Mouse (Mus musculus) midbrain, postnatal 0 days (tissue): Measurements from ENCODE around the gene Pde6c. TPM values are rescaled to one million over a fixed set of nuclear protein-coding genes. Genes with fewer than 3 reads are reported as not detected.

Experiments
- ATAC-seq: fragments of 200-750 bp; cut with Nextera tagmentation; 2 replicates; pipeline ENCODE4 v1.8.0; 2017; ENCODE audit warnings: moderate number of reproducible peaks, mild to moderate bottlenecking, moderate TSS enrichment, moderate library complexity; ENCODE audit not compliant: low FRiP score
- DNase-seq: peaks from one replicate; pipeline ENCODE4 v3.0.0-alpha.2; 2015; ENCODE audit warnings: low spot score
- H3K27ac ChIP-seq: fragments of 300-500 bp; sonication (generic); 2 replicates; pipeline ENCODE4 v1.5.1; 2014; ENCODE audit warnings: low read depth, mild to moderate bottlenecking, low read length, mixed read lengths
- H3K27me3 ChIP-seq: fragments of 300-500 bp; sonication (generic); 2 replicates; pipeline ENCODE4 v1.6.1; 2014; ENCODE audit warnings: low read length, control low read depth, mixed read lengths; ENCODE audit not compliant: insufficient read depth
- H3K36me3 ChIP-seq: fragments of 300-500 bp; sonication (generic); 2 replicates; pipeline ENCODE4 v1.6.1; 2014; ENCODE audit warnings: low read length, control low read depth, mixed read lengths; ENCODE audit not compliant: insufficient read depth
- H3K4me1 ChIP-seq: fragments of 300-500 bp; sonication (generic); 2 replicates; pipeline ENCODE4 v1.6.1; 2014; ENCODE audit warnings: mild to moderate bottlenecking, control low read depth, antibody characterized with exemption, low read length, mixed read lengths; ENCODE audit not compliant: insufficient read depth
- H3K4me2 ChIP-seq: fragments of 300-500 bp; sonication (generic); 2 replicates; pipeline ENCODE4 v1.6.1; 2014; ENCODE audit warnings: low read depth, mild to moderate bottlenecking, low read length, mixed read lengths; ENCODE audit not compliant: poor library complexity, severe bottlenecking
- H3K4me3 ChIP-seq: fragments of 300-500 bp; sonication (generic); 2 replicates; pipeline ENCODE4 v1.5.1; 2014; ENCODE audit warnings: low read depth, mild to moderate bottlenecking, low read length, moderate library complexity
- H3K9ac ChIP-seq: fragments of 300-500 bp; sonication (generic); replicated peaks from 2 replicates; pipeline ENCODE4 v1.6.1; 2014; ENCODE audit warnings: mild to moderate bottlenecking, low read length, moderate library complexity, mixed read lengths; ENCODE audit not compliant: poor library complexity, severe bottlenecking
- H3K9me3 ChIP-seq: fragments of 300-500 bp; sonication (generic); 2 replicates; pipeline ENCODE4 v1.6.1; 2016; ENCODE audit warnings: low read length, control low read depth
- CTCF ChIP-seq: IDR thresholded peaks from 2 replicates; pipeline ENCODE4 v1.5.1; 2016; ENCODE audit warnings: antibody characterized with exemption, mild to moderate bottlenecking
- WGBS: fragments of 180-500 bp; shearing (Covaris S2); extraction: QIAGEN DNeasy Blood & Tissue Kit; methylation state at CpG from one replicate; pipeline ENCODE4 v1.1.7; 2014; 5-methylcytosine and 5-hydroxymethylcytosine counted together
- polyA plus RNA-seq: library from polyadenylated mRNA; unstranded; fragments of >200 nt; fragmentation: Nextera tagmentation; extraction: Ambion mirVana; gene quantifications from 2 replicates; pipeline ENCODE4 v1.2.1, GENCODE M21; 2015
- total RNA-seq: library from RNA; depleted of rRNA; stranded (reverse); fragments of >200 nt; gene quantifications from 2 replicates; pipeline ENCODE4 v1.2.3, GENCODE M21; 2014; rRNA removed

Pde6c gene
- total RNA-seq, result 0.09 TPM in 1 of 2 replicates, not detected in the other
- 0.19 TPM in 1 of 2 replicates, not detected in the other for polyA plus RNA-seq

DNA sequence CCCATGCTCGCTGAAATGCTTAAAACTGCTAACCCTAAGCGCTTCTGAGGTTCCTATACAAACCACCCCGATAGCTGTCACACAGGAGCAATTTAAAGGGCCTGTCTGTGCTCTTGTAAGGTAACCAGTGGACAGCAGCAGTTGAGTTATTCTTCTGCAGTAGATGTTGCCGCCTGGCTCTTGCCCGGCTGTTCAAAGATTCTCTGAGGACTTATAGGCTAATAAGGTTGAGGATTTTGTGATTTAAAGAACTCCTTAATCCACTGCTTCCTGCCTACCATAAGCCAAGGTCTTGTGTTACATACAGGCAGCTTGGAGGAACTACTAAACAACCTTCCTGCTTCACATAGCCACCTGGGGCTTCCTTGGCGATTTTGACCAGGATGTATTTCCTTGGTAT, at the start of gene Pde6c:
Gene Pde6c (plus strand): TSS at position 301 of the 400 bp plus-strand sequence.
- no peak for TF ChIP-seq CTCF
- Histone ChIP-seq H3K36me3 (no peaks in the 10 kb centered on the region), H3K9ac (no peak within 1 kb of the TSS), H3K4me2 (no peak within 1 kb of the TSS), H3K4me3 (no peak within 1 kb of the TSS), H3K27ac (no peak within 1 kb of the TSS), H3K27me3 (no peaks in the 10 kb centered on the region), H3K4me1 (no peaks in the 10 kb centered on the region), H3K9me3 (no peaks in the 10 kb centered on the region)
- DNase-seq (no peak), ATAC-seq (no peak)
- 72% methylated on average over 6 of the region's 6 CpGs for WGBS

GRCm38 (mm10) chr19:38082931-38083525, 49.6 kb upstream of the Pde6c start:
- H3K4me1 ChIP-seq, result no peaks in the 10 kb centered on the region
- H3K27ac ChIP-seq, result no peak overlapping the region
- DNase-seq (no peak), ATAC-seq (no peak)
- H3K4me2 ChIP-seq, result no peak overlapping the region
- H3K9ac ChIP-seq, result no peak overlapping the region
- no peaks in the 10 kb centered on the region for H3K36me3 ChIP-seq
- TF ChIP-seq CTCF, result no peak
- no peaks in the 10 kb centered on the region for H3K9me3 ChIP-seq
- no peaks in the 10 kb centered on the region for H3K27me3 ChIP-seq
- no peak overlapping the region for H3K4me3 ChIP-seq
- 85% methylated on average over 5 of the region's 5 CpGs for WGBS

GRCm38 (mm10) chr19:38085841-38086240, 46.7 kb upstream of the Pde6c start:
- Histone ChIP-seq H3K27me3 (no peaks in the 10 kb centered on the region), H3K9ac (no peak overlapping the region), H3K9me3 (no peaks in the 10 kb centered on the region), H3K4me1 (no peaks in the 10 kb centered on the region), H3K4me3 (no peak overlapping the region), H3K36me3 (no peaks in the 10 kb centered on the region), H3K4me2 (no peak overlapping the region), H3K27ac (no peak overlapping the region)
- ATAC-seq (no peak), DNase-seq (no peak)
- WGBS, result 81% methylated on average over 4 of the region's 4 CpGs
- TF ChIP-seq CTCF, result no peak

DNA sequence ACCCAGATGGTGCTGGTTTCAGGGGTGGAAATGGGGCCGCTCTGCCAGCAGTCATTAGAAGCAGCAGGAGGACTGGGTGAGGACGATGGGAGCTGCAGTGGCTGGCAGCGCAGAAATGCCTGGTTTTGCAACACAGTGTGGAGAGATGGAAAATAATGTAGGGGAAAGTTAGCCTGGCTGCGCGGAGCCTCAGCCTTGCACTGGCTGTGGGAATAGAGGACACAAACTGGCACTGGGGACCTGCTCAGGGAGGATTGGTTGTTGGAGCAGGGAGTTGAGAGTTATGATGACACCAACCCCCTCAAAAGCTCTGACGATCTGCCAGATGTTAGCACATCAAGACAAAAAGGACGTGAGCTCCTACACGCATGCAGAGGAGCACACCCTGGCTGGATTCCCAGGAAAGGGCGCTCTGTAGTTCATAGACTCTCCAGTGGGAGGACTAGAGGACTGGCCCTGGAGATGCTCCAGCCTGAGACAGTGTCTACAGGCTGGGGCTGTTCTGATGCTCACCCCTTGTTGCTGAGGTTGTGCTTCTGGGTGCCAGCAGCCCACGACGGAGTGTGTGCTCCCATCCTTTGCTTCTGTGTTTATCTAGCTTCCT, 45.5 kb upstream of the Pde6c start:
- no peaks in the 10 kb centered on the region for H3K36me3 ChIP-seq
- H3K27ac ChIP-seq, result no peak overlapping the region
- no peaks in the 10 kb centered on the region for H3K4me1 ChIP-seq
- no peak overlapping the region for H3K4me3 ChIP-seq
- no peak overlapping the region for H3K9ac ChIP-seq
- peak; percentile 69 for TF ChIP-seq CTCF
- 64% methylated on average over 11 of the region's 11 CpGs for WGBS
- H3K4me2 ChIP-seq, result no peak overlapping the region
- peak; percentile 77; the same call in 1 of the 2 replicates for ATAC-seq
- no peaks in the 10 kb centered on the region for H3K9me3 ChIP-seq
- DNase-seq, result peak; percentile 76
- no peaks in the 10 kb centered on the region for H3K27me3 ChIP-seq

- no peaks in the 10 kb centered on the region for H3K27me3 ChIP-seq
- no peak overlapping the region for H3K4me2 ChIP-seq
- DNase-seq, result no peak
- WGBS, result 79% methylated on average over 8 of the region's 8 CpGs
- no peaks in the 10 kb centered on the region for H3K4me1 ChIP-seq
- H3K27ac ChIP-seq, result no peak overlapping the region
- H3K4me3 ChIP-seq, result no peak overlapping the region
- no peak for TF ChIP-seq CTCF
- no peak for ATAC-seq
- no peaks in the 10 kb centered on the region for H3K36me3 ChIP-seq
- no peak overlapping the region for H3K9ac ChIP-seq
- H3K9me3 ChIP-seq, result no peaks in the 10 kb centered on the region
Observed at GRCm38 (mm10) chr19:38089358-38089757, 43.2 kb upstream of the Pde6c start.

GRCm38 (mm10) chr19:38091512-38091985, 41.0 kb upstream of the Pde6c start:
- H3K4me1 ChIP-seq, result no peaks in the 10 kb centered on the region
- no peak overlapping the region for H3K4me3 ChIP-seq
- H3K9ac ChIP-seq, result no peak overlapping the region
- no peaks in the 10 kb centered on the region for H3K36me3 ChIP-seq
- peaks cover 10% of the 10 kb centered on the region; the same call in 1 of the 2 replicates for H3K27me3 ChIP-seq
- no peak for TF ChIP-seq CTCF
- H3K4me2 ChIP-seq, result no peak overlapping the region
- no peaks in the 10 kb centered on the region for H3K9me3 ChIP-seq
- ATAC-seq (no peak), DNase-seq (no peak)
- H3K27ac ChIP-seq, result no peak overlapping the region
- 65% methylated on average over 4 of the region's 4 CpGs for WGBS
